Mouse (Mus musculus): ENCODE results near the gene Tmem120b. TPM values are rescaled to one million over a fixed set of nuclear protein-coding genes. Genes with fewer than 3 reads are reported as not detected.
"Not testable (repeated sequence)": the region's sequence is repeated elsewhere in the genome, so short reads cannot be mapped to it uniquely, and the experiment has no call there.

Gene Tmem120b
- polyA plus RNA-seq, 1 experiment, result 9.1 TPM

GRCm38 (mm10) chr5:123049271-123049670 is 18.9 kb upstream of the Tmem120b start:
- Histone ChIP-seq H3K27ac (ENCODE audit: insufficient read depth, low read length) (no peak overlapping the region), H3K4me1 (ENCODE audit: control insufficient read depth, insufficient read depth, low read length) (no peaks in the 10 kb centered on the region), H3K4me3 (ENCODE audit: insufficient read depth, low read length) (no peak overlapping the region)
- no peak for TF ChIP-seq CTCF (IDR thresholded peaks at IDR 0.05; ENCODE audit: borderline replicate concordance, insufficient read depth, low read length)
- no peak for TF ChIP-seq POLR2A (IDR thresholded peaks at IDR 0.05; ENCODE audit: low read depth, low read length)

- H3K4me1 ChIP-seq (ENCODE audit: control insufficient read depth, insufficient read depth, low read length), result no peaks in the 10 kb centered on the region
- no peak for TF ChIP-seq CTCF (IDR thresholded peaks at IDR 0.05; ENCODE audit: borderline replicate concordance, insufficient read depth, low read length)
- no peak for TF ChIP-seq POLR2A (IDR thresholded peaks at IDR 0.05; ENCODE audit: low read depth, low read length)
These were observed 17.3 kb upstream of the Tmem120b start for GRCm38 (mm10) chr5:123050918-123051317.

GRCm38 (mm10) chr5:123051736-123052135 is 16.5 kb upstream of the Tmem120b start:
- Histone ChIP-seq H3K4me3 (ENCODE audit: insufficient read depth, low read length) (no peak overlapping the region), H3K4me1 (ENCODE audit: control insufficient read depth, insufficient read depth, low read length) (no peaks in the 10 kb centered on the region)
- no peak for TF ChIP-seq POLR2A (IDR thresholded peaks at IDR 0.05; ENCODE audit: low read depth, low read length)
- TF ChIP-seq CTCF (IDR thresholded peaks at IDR 0.05; ENCODE audit: borderline replicate concordance, insufficient read depth, low read length), result no peak

More at GRCm38 (mm10) chr5:123050918-123051317, 17.3 kb upstream of the Tmem120b start:
- H3K4me3 ChIP-seq (ENCODE audit: insufficient read depth, low read length), result no peak overlapping the region
- no peak overlapping the region for H3K27ac ChIP-seq (ENCODE audit: insufficient read depth, low read length)

GRCm38 (mm10) chr5:123057366-123058250 is 10.6 kb upstream of the Tmem120b start:
- H3K4me3 ChIP-seq (ENCODE audit: insufficient read depth, low read length), result peak overlapping the region; percentile 15; the same call in 1 of the 2 replicates
- H3K27ac ChIP-seq (ENCODE audit: insufficient read depth, low read length), result peak overlapping the region; percentile 57
- H3K4me1 ChIP-seq (ENCODE audit: control insufficient read depth, insufficient read depth, low read length), result no peaks in the 10 kb centered on the region
- TF ChIP-seq CTCF (IDR thresholded peaks at IDR 0.05; ENCODE audit: borderline replicate concordance, insufficient read depth, low read length) (peak; percentile 49; the same call in 1 of the 2 replicates), POLR2A (IDR thresholded peaks at IDR 0.05; ENCODE audit: low read depth, low read length) (peak; percentile 82)

More at GRCm38 (mm10) chr5:123051736-123052135, 16.5 kb upstream of the Tmem120b start:
- H3K27ac ChIP-seq (ENCODE audit: insufficient read depth, low read length), result no peak overlapping the region

GRCm38 (mm10) chr5:123058251-123059102 is 9.7 kb upstream of the Tmem120b start:
- no peaks in the 10 kb centered on the region for H3K4me1 ChIP-seq (ENCODE audit: control insufficient read depth, insufficient read depth, low read length)
- H3K27ac ChIP-seq (ENCODE audit: insufficient read depth, low read length), result peak overlapping the region; percentile 57
- peak; percentile 23 for TF ChIP-seq POLR2A (IDR thresholded peaks at IDR 0.05; ENCODE audit: low read depth, low read length)
- no peak for TF ChIP-seq CTCF (IDR thresholded peaks at IDR 0.05; ENCODE audit: borderline replicate concordance, insufficient read depth, low read length)
- peak overlapping the region; percentile 15; the same call in 1 of the 2 replicates for H3K4me3 ChIP-seq (ENCODE audit: insufficient read depth, low read length)

- H3K4me1 ChIP-seq (ENCODE audit: control insufficient read depth, insufficient read depth, low read length), result no peaks in the 10 kb centered on the region
- no peak overlapping the region for H3K4me3 ChIP-seq (ENCODE audit: insufficient read depth, low read length)
- TF ChIP-seq CTCF (IDR thresholded peaks at IDR 0.05; ENCODE audit: borderline replicate concordance, insufficient read depth, low read length), result no peak
- no peak for TF ChIP-seq POLR2A (IDR thresholded peaks at IDR 0.05; ENCODE audit: low read depth, low read length)
- H3K27ac ChIP-seq (ENCODE audit: insufficient read depth, low read length), result peak overlapping the region; percentile 70
These were observed 8.3 kb upstream of the Tmem120b start for GRCm38 (mm10) chr5:123059757-123060520.

GRCm38 (mm10) chr5:123060706-123061401 is 7.4 kb upstream of the Tmem120b start:
- Histone ChIP-seq H3K4me1 (ENCODE audit: control insufficient read depth, insufficient read depth, low read length) (no peaks in the 10 kb centered on the region), H3K27ac (ENCODE audit: insufficient read depth, low read length) (peak overlapping the region; percentile 70), H3K4me3 (ENCODE audit: insufficient read depth, low read length) (no peak overlapping the region)
- peak; percentile 44 for TF ChIP-seq POLR2A (IDR thresholded peaks at IDR 0.05; ENCODE audit: low read depth, low read length)
- TF ChIP-seq CTCF (IDR thresholded peaks at IDR 0.05; ENCODE audit: borderline replicate concordance, insufficient read depth, low read length), result no peak

GRCm38 (mm10) chr5:123061402-123061749 is 6.8 kb upstream of the Tmem120b start:
- H3K27ac ChIP-seq (ENCODE audit: insufficient read depth, low read length); H3K4me1 ChIP-seq (ENCODE audit: control insufficient read depth, insufficient read depth, low read length); H3K4me3 ChIP-seq (ENCODE audit: insufficient read depth, low read length): not testable (repeated sequence)

GRCm38 (mm10) chr5:123063141-123063540 is 5.1 kb upstream of the Tmem120b start:
- TF ChIP-seq POLR2A (IDR thresholded peaks at IDR 0.05; ENCODE audit: low read depth, low read length) (no peak), CTCF (IDR thresholded peaks at IDR 0.05; ENCODE audit: borderline replicate concordance, insufficient read depth, low read length) (no peak)
- no peak overlapping the region for H3K27ac ChIP-seq (ENCODE audit: insufficient read depth, low read length)

More at GRCm38 (mm10) chr5:123063141-123063540, 5.1 kb upstream of the Tmem120b start:
- Histone ChIP-seq H3K4me1 (ENCODE audit: control insufficient read depth, insufficient read depth, low read length) (no peaks in the 10 kb centered on the region), H3K4me3 (ENCODE audit: insufficient read depth, low read length) (no peak overlapping the region)
